Mouse (Mus musculus) lung, embryonic 16.5 days (tissue): Measurements from ENCODE around the gene Klhl8. TPM values are rescaled to one million over a fixed set of nuclear protein-coding genes. Genes with fewer than 3 reads are reported as not detected.

Experiments
- ATAC-seq: fragments of 200-750 bp; cut with Nextera tagmentation; 2 replicates; pipeline ENCODE4 v1.8.0; 2017; ENCODE audit warnings: low read depth, mild to moderate bottlenecking, moderate library complexity
- H3K27ac ChIP-seq: fragments of 300-500 bp; sonication (generic); 2 replicates; pipeline ENCODE4 v1.5.1; 2014; ENCODE audit warnings: mild to moderate bottlenecking, control low read depth, low read length
- H3K27me3 ChIP-seq: fragments of 300-500 bp; sonication (generic); 2 replicates; pipeline ENCODE4 v1.6.1; 2014; ENCODE audit warnings: low read depth, low read length, mixed read lengths; ENCODE audit not compliant: control insufficient read depth, insufficient read depth
- H3K36me3 ChIP-seq: fragments of 300-500 bp; sonication (generic); 2 replicates; pipeline ENCODE4 v1.6.1; 2014; ENCODE audit warnings: low read length; ENCODE audit not compliant: control insufficient read depth, insufficient read depth
- H3K4me1 ChIP-seq: fragments of 300-500 bp; sonication (generic); replicated peaks from 2 replicates; pipeline ENCODE4 v1.6.1; 2014; ENCODE audit warnings: low read length, mixed read lengths; ENCODE audit not compliant: control insufficient read depth, insufficient read depth
- H3K4me2 ChIP-seq: fragments of 300-500 bp; sonication (generic); 2 replicates; pipeline ENCODE4 v1.6.1; 2014; ENCODE audit warnings: low read depth, low read length, control low read depth
- H3K4me3 ChIP-seq: fragments of 300-500 bp; sonication (generic); 2 replicates; pipeline ENCODE4 v1.5.1; 2014; ENCODE audit warnings: mild to moderate bottlenecking, low read length, control low read depth
- H3K9ac ChIP-seq: fragments of 300-500 bp; sonication (generic); 2 replicates; pipeline ENCODE4 v1.6.1; 2014; ENCODE audit warnings: low read length, control low read depth
- H3K9me3 ChIP-seq: fragments of 300-500 bp; sonication (generic); 2 replicates; pipeline ENCODE4 v1.6.1; 2016; ENCODE audit warnings: low read length; ENCODE audit not compliant: control insufficient read depth
- WGBS: fragments of 180-500 bp; shearing (Covaris S2); extraction: QIAGEN DNeasy Blood & Tissue Kit; methylation state at CpG from one replicate; pipeline ENCODE4 v1.1.7; 2014; 5-methylcytosine and 5-hydroxymethylcytosine counted together
- polyA plus RNA-seq: library from polyadenylated mRNA; unstranded; fragments of >200 nt; fragmentation: Nextera tagmentation; extraction: Ambion mirVana; gene quantifications from 2 replicates; pipeline ENCODE4 v1.2.1, GENCODE M21; 2015

Gene Klhl8
- polyA plus RNA-seq, 1 experiment from 2014 or later, result 11.1 TPM

DNA sequence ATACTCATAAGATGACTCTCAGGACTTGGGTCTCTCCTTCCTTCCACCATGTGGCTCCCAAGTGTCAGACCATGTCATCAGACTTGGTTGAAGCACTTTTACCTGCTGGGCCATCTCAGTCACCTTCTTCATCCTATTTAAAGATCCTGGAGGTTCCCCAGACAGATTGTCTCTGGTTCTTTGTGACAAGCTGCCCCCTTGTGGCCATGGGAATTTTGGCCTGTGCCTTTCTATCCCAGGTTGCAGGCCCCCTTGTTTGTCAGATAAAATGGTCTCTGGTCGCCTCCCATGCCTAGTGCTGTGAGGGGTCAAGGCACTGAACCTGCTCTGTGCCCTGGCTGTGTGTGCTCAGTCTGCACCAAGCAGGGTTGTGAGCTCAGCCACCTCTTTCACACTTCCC is 67.1 kb downstream of the Klhl8 start:
- Histone ChIP-seq H3K4me1 (peaks cover 6% of the 10 kb centered on the region), H3K27me3 (no peaks in the 10 kb centered on the region), H3K36me3 (peaks cover 18% of the 10 kb centered on the region), H3K9ac (no peak overlapping the region), H3K9me3 (no peaks in the 10 kb centered on the region), H3K4me3 (no peak overlapping the region), H3K27ac (no peak overlapping the region), H3K4me2 (no peak overlapping the region)
- no peak for ATAC-seq
- 74% methylated on average over 1 of the region's 1 CpGs for WGBS

DNA sequence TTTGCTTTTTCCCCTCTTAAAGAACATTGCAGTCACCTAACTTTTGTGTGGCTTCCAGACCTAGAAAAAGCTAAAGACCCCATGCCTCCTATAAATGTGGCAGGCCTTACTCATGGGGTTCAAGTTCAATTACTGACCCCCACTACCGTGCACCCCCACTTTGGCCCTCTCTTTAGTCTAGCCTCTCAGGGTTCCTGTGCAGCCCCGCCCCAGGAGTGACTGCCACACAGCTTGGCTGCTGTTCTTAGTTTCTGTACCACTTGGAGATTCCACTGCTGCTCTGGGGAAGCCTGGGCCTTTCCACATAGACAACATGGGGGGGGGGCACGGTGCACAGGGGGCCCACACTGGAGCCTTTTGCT is 71.8 kb downstream of the Klhl8 start:
- ATAC-seq, result no peak
- Histone ChIP-seq H3K36me3 (peaks cover 13% of the 10 kb centered on the region; the same call in 1 of the 2 replicates), H3K9me3 (no peaks in the 10 kb centered on the region), H3K4me2 (no peak overlapping the region), H3K9ac (no peak overlapping the region), H3K4me3 (no peak overlapping the region), H3K27ac (no peak overlapping the region; the same call in 1 of the 2 replicates), H3K27me3 (no peaks in the 10 kb centered on the region), H3K4me1 (peaks cover 16% of the 10 kb centered on the region)
- 55% methylated on average over 3 of the region's 3 CpGs for WGBS

DNA sequence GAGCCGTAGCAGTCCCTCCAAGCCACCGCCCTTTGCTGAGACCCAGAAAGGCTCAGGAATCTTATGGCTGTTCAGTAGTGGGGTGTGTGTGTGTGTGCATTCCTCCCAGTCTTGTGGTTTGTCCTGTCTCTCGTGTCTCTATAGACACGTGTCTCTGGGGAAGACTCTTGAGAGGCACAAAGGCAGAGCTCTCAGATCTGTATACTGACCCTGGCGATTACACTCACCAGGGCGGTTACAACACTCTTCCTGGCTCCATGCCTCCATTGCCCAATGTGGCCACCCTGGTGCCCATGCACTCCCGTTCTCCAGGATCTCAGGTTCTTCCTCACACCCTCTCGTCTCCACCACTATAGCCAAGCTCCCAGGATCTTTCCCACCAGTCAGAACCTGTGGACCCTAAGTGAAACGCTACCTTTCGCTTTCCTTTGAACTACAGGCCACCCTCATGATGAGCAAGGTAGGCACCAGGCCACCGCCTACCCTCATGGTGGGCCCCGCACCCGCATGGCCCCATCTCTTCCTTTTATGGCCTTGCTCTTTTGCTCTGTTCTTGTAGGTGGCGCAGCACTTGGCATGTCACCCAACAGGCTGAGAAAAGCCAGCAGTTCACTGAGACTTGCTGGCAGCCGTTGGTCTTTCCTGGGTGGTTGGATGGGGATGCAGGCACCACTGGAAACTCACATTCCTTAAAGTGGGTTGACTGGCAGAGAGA is 72.4 kb downstream of the Klhl8 start:
- H3K4me2 ChIP-seq, result no peak overlapping the region
- H3K36me3 ChIP-seq, result peaks cover 14% of the 10 kb centered on the region; the same call in 1 of the 2 replicates
- 77% methylated on average over 15 of the region's 15 CpGs for WGBS
- H3K27me3 ChIP-seq, result no peaks in the 10 kb centered on the region
- H3K4me1 ChIP-seq, result peaks cover 16% of the 10 kb centered on the region
- peak; percentile 48; the same call in 1 of the 2 replicates for ATAC-seq
- no peaks in the 10 kb centered on the region for H3K9me3 ChIP-seq
- H3K27ac ChIP-seq, result no peak overlapping the region
- H3K4me3 ChIP-seq, result no peak overlapping the region
- H3K9ac ChIP-seq, result no peak overlapping the region

DNA sequence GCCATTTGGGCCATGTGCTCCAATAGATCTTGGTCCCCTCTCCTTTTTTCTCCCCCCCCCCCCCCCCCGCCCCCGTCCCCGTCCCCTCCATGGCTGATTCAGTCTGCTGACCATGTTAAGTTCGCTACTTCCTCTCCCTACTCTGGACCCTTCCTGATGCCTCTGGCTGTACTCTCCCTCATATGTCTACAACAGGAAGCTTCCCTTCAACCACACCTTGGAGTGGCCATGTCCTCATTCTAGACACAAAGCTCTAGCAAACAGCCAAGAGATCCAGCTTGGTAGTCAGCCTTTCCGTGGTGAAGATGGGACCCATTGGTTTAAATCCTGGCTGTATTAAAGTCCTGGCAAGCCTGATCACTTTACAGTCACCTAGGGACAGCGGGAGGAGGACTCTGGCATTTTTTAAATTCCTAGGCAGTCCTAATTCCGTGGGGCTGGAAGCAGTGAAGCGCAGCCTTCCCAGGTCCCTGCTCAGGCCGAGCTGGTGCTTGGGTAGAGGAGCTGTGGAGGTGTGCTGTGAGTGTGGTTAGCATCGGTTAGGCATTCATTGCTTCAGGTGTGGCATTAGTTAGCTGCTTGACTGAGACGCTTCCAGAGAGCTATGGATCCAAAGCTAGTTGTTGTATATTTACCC is 74.8 kb downstream of the Klhl8 start:
- Histone ChIP-seq H3K27ac (no peak overlapping the region), H3K36me3 (peaks cover 13% of the 10 kb centered on the region), H3K9me3 (no peaks in the 10 kb centered on the region), H3K9ac (no peak overlapping the region), H3K27me3 (no peaks in the 10 kb centered on the region), H3K4me1 (peaks cover 16% of the 10 kb centered on the region), H3K4me3 (no peak overlapping the region), H3K4me2 (no peak overlapping the region)
- no peak for ATAC-seq
- WGBS, result 49% methylated on average over 8 of the region's 11 CpGs

DNA sequence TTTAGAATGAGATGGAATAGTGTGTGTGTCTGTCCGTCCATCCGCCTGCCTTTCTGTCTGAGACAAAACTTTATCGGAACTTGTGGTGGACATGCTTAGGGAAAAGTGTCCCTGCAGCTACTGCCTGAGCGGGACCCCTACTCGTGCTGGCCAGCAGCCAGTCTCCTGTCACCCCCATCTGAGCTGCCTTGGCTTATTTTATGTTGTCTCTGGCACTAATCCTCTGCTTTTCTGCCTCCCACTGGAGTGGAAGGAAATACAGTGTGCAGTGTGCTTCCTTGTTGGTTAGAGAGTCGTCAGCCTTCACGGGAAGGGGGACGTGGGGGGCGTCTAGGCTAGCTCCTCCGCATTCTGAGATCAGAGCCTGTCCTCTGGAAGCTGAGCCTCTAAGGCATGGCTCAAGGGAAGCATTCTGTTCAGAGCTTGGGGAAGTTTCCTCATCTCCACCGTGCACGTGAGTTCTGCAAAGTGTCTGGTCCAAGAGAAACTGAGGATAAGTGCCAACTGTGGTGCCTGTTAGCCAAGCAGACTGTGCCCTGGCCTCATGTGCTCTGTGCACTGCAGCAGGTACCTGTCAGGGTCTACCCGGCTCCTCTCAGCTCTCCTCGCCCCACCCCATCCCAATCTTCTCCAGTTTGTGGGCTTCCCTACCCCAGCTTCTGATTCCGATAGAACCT is 75.5 kb downstream of the Klhl8 start:
- 63% methylated on average over 15 of the region's 15 CpGs for WGBS
- no peak overlapping the region for H3K4me2 ChIP-seq
- no peaks in the 10 kb centered on the region for H3K27me3 ChIP-seq
- H3K4me3 ChIP-seq, result no peak overlapping the region
- H3K27ac ChIP-seq, result no peak overlapping the region; the same call in 1 of the 2 replicates
- no peak overlapping the region for H3K9ac ChIP-seq
- peaks cover 16% of the 10 kb centered on the region for H3K4me1 ChIP-seq
- H3K9me3 ChIP-seq, result no peaks in the 10 kb centered on the region
- H3K36me3 ChIP-seq, result peaks cover 10% of the 10 kb centered on the region
- ATAC-seq, result no peak

DNA sequence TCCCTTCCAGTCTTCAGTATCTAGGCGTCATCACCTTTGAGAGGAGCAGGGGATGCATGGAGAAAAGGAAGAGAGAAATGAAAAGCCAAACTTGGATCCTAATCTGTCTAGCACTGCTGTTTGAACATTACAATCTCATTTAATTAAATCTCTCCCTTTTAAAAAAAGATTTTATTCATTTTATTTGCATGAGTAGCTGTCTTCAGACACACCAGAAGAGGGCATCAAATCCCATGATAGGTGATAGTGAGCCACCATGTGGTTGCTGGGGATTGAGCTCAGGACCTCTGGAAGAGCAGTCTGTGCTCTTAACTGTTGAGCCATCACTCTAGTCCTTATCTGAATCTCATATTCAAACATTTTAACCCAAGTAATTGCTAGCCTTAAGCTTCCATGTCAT is 80.2 kb downstream of the Klhl8 start:
- Histone ChIP-seq H3K36me3 (peaks cover 14% of the 10 kb centered on the region), H3K4me3 (no peak overlapping the region), H3K27me3 (no peaks in the 10 kb centered on the region), H3K27ac (no peak overlapping the region), H3K9me3 (no peaks in the 10 kb centered on the region), H3K4me1 (peaks cover 5% of the 10 kb centered on the region; the same call in 1 of the 2 replicates), H3K9ac (no peak overlapping the region), H3K4me2 (no peak overlapping the region)
- no peak for ATAC-seq
- 90% methylated on average over 1 of the region's 1 CpGs for WGBS

DNA sequence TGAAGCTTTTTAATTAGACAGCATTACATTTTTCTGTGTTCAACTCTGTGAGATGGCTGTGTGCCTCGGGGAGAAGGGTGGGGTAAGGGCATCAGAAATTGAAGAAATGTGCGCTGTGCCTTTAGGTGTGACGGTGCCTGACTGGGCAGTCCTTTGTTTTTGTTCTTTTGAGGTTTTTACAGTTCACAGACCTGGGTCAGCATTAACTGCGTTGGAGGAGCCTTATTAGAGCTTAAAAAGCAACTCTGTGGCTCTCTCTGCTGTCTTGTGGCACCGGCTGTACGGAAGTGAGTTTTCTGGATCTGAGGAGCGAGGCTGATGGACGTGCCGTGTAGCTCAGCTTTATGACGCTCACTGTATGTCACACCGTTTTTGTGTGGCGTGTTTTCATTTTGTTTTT is 81.9 kb downstream of the Klhl8 start:
- Histone ChIP-seq H3K4me3 (no peak overlapping the region), H3K27me3 (no peaks in the 10 kb centered on the region), H3K36me3 (peaks cover 9% of the 10 kb centered on the region), H3K4me2 (no peak overlapping the region), H3K27ac (no peak overlapping the region), H3K9ac (no peak overlapping the region), H3K9me3 (no peaks in the 10 kb centered on the region), H3K4me1 (peaks cover 6% of the 10 kb centered on the region; the same call in 1 of the 2 replicates)
- no peak for ATAC-seq
- 60% methylated on average over 12 of the region's 12 CpGs for WGBS

DNA sequence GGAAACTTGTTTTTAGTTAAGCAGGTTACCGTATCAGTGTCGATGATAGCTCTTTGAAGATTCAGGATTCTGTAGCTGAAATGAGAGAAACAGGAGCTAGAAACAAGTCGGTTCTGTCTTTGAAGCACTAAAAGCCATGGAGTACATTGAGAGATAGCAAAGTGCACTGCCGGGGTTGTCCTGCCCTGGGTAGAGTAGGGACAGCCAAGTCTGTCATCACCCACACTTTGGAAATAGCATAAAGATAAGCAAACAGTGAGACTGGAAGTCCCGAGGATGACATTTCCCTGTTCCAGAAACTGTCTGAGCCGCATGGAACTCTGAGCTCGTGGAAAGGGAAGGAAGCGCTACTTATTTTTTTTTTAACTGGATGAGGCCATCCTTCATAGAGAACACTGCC is 82.3 kb downstream of the Klhl8 start:
- peak; percentile 82 for ATAC-seq
- H3K27me3 ChIP-seq, result no peaks in the 10 kb centered on the region
- H3K27ac ChIP-seq, result no peak overlapping the region
- H3K9ac ChIP-seq, result no peak overlapping the region
- no peak overlapping the region for H3K4me3 ChIP-seq
- H3K36me3 ChIP-seq, result peaks cover 8% of the 10 kb centered on the region
- H3K9me3 ChIP-seq, result no peaks in the 10 kb centered on the region
- no peak overlapping the region for H3K4me2 ChIP-seq
- H3K4me1 ChIP-seq, result peaks cover 10% of the 10 kb centered on the region
- 44% methylated on average over 8 of the region's 8 CpGs for WGBS

DNA sequence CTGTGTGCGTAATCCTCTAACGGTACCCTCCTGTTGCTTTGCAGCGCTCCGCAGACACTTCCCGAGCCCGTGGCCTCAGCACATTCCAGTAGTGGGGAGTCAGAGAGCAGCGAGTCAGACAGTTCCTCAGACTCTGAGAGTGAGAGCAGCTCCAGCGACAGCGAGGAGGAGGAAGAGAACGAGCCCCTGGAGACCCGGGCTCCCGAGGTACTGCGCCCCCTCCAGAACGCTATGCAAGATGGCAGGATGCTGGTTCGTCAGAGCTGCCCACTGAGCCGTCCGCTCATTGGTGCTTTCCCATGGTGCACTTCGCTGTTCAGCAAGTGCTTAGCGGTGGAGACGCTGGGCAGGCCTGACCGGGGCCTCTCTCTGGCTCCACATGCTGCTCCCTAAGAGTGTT is 82.8 kb downstream of the Klhl8 start:
- peak; percentile 50 for ATAC-seq
- Histone ChIP-seq H3K9ac (no peak overlapping the region), H3K9me3 (no peaks in the 10 kb centered on the region), H3K27me3 (no peaks in the 10 kb centered on the region), H3K27ac (no peak overlapping the region), H3K4me1 (peaks cover 12% of the 10 kb centered on the region), H3K36me3 (peaks cover 4% of the 10 kb centered on the region), H3K4me2 (no peak overlapping the region), H3K4me3 (no peak overlapping the region)
- WGBS, result 62% methylated on average over 21 of the region's 21 CpGs
